Mouse (Mus musculus) liver, adult 2 months (tissue): Measurements from ENCODE around the gene Dstyk.

Source experiments
- CTCF ChIP-seq: fragments of 200-500 bp; IDR thresholded peaks from 2 replicates; pipeline ENCODE4 v1.5.1; 2011; ENCODE audit warnings: low read depth, low read length, control low read depth
- POLR2A ChIP-seq: fragments of 200-500 bp; IDR thresholded peaks from 2 replicates; pipeline ENCODE4 v1.6.1; 2011; ENCODE audit warnings: low read length, control low read depth; ENCODE audit not compliant: insufficient read depth; ENCODE audit errors: extremely low read depth

DNA sequence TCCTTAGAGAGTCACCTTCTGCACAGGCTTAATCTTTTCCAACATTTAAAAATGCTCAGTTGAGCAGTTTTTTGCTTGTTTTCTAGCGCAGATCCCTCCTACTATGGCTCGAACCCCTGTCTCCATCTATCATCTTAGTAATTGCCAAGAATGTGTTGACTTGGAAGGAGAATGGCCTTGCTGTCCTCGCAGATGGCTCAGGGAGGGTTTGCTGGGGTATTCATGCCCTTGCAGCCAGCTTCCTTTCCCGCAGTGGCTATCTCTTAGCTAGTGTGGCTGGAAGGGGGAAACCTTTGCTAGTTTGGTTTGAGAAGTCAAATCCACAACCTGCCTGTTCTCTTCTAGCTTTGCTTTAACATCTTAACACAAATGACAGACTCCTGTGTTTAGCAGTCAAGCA, 31.6 kb upstream of the Dstyk start:
- no peak for TF ChIP-seq POLR2A
- TF ChIP-seq CTCF = no peak
